Mouse (Mus musculus): ENCODE measurements at regions not wholly inside any gene's neighbourhood (a gene's known extent, or its start where the extent isn't known, plus 50 kb on each side); places are given as distances from the start of the nearest gene placed in this dataset.

GRCm38 (mm10) chr9:88237126-88237525 lies 89.9 kb upstream of the Nt5e start:
- TF ChIP-seq GATA1 (IDR thresholded peaks at IDR 0.05; ENCODE audit: borderline replicate concordance, low read length) (no peak), CTCF (IDR thresholded peaks at IDR 0.05; ENCODE audit: low read depth, low read length) (no peak), TAL1 (conservative IDR thresholded peaks at IDR 0.05; ENCODE audit: low read depth, low read length) (no peak), POLR2AphosphoS5 (IDR thresholded peaks at IDR 0.05; ENCODE audit: insufficient replicate concordance, low read depth, low read length) (no peak)
